Mouse (Mus musculus) heart, postnatal 14 days (tissue): ENCODE data around the gene Prss42. TPM values are rescaled to one million over a fixed set of nuclear protein-coding genes. Genes with fewer than 3 reads are reported as not detected.

Source experiments
- total RNA-seq, 2 experiments: library from RNA; stranded (reverse); gene quantifications; 2 replicates each; pipeline ENCODE4 v1.2.3; 2021

Prss42 gene
- total RNA-seq, 2 experiments from 2014 or later = not detected

Other genes with a start within 250 kb of the Prss42 start
- gene Nradd, start 173.7 kb upstream of the Prss42 start, total RNA-seq = 1 to 10 TPM; 1.1 to 1.2 TPM
- 10 to 100 TPM; 10.4 to 12.0 TPM for gene Nbeal2, start 144.0 kb upstream of the Prss42 start, total RNA-seq
- 10 to 100 TPM; 65.4 to 68.1 TPM for gene Ccdc12, start 141.7 kb upstream of the Prss42 start, total RNA-seq
- over 10,000 TPM; 11,266 to 12,112 TPM for gene Myl3, start 56.3 kb upstream of the Prss42 start, total RNA-seq
- 1 to 10 TPM; 9.1 TPM for gene Pth1r, start 51.0 kb upstream of the Prss42 start, total RNA-seq
- not detected for gene Prss44, start 15.8 kb downstream of the Prss42 start, total RNA-seq
- gene Prss43, start 28.5 kb downstream of the Prss42 start, total RNA-seq = not detected
- not detected for gene Prss45, start 36.4 kb downstream of the Prss42 start, total RNA-seq
- gene Prss46, start 46.3 kb downstream of the Prss42 start, total RNA-seq = not detected
- gene Prss50, start 59.8 kb downstream of the Prss42 start, total RNA-seq = not detected
- gene Als2cl, start 81.7 kb downstream of the Prss42 start, total RNA-seq = 10 to 100 TPM; 20.1 to 22.9 TPM
- gene Tmie, start 81.9 kb downstream of the Prss42 start, total RNA-seq = 1 to 10 TPM; 1.3 to 3.2 TPM
- gene Fam240a, start 118.7 kb downstream of the Prss42 start, total RNA-seq = not detected
- gene Tdgf1, start 148.0 kb downstream of the Prss42 start, total RNA-seq = under 1 TPM in 1 of 2 experiments, not detected in 1; 0.10 TPM
- 10 to 100 TPM; 68.5 to 71.5 TPM for gene Lrrc2, start 153.4 kb downstream of the Prss42 start, total RNA-seq
- 1 to 10 TPM; 3.0 to 5.2 TPM for gene Rtp3, start 192.4 kb downstream of the Prss42 start, total RNA-seq
- gene Ltf, start 221.1 kb downstream of the Prss42 start, total RNA-seq = 1 to 10 TPM; 1.6 to 1.8 TPM